Mouse (Mus musculus) midbrain, postnatal 0 days (tissue): ENCODE measurements around the gene Plcb3. TPM values are rescaled to one million over a fixed set of nuclear protein-coding genes. Genes with fewer than 3 reads are reported as not detected.
A peak's percentile ranks its signal among the peaks of the same experiment; 100 is the strongest.

Source experiments
- ATAC-seq: fragments of 200-750 bp; cut with Nextera tagmentation; 2 replicates; pipeline ENCODE4 v1.8.0; 2017; ENCODE audit warnings: moderate number of reproducible peaks, mild to moderate bottlenecking, moderate TSS enrichment, moderate library complexity; ENCODE audit not compliant: low FRiP score
- DNase-seq: peaks from one replicate; pipeline ENCODE4 v3.0.0-alpha.2; 2015; ENCODE audit warnings: low spot score
- H3K27ac ChIP-seq: fragments of 300-500 bp; sonication (generic); 2 replicates; pipeline ENCODE4 v1.5.1; 2014; ENCODE audit warnings: low read depth, mild to moderate bottlenecking, low read length, mixed read lengths
- H3K27me3 ChIP-seq: fragments of 300-500 bp; sonication (generic); 2 replicates; pipeline ENCODE4 v1.6.1; 2014; ENCODE audit warnings: low read length, control low read depth, mixed read lengths; ENCODE audit not compliant: insufficient read depth
- H3K36me3 ChIP-seq: fragments of 300-500 bp; sonication (generic); 2 replicates; pipeline ENCODE4 v1.6.1; 2014; ENCODE audit warnings: low read length, control low read depth, mixed read lengths; ENCODE audit not compliant: insufficient read depth
- H3K4me1 ChIP-seq: fragments of 300-500 bp; sonication (generic); 2 replicates; pipeline ENCODE4 v1.6.1; 2014; ENCODE audit warnings: mild to moderate bottlenecking, control low read depth, antibody characterized with exemption, low read length, mixed read lengths; ENCODE audit not compliant: insufficient read depth
- H3K4me2 ChIP-seq: fragments of 300-500 bp; sonication (generic); 2 replicates; pipeline ENCODE4 v1.6.1; 2014; ENCODE audit warnings: low read depth, mild to moderate bottlenecking, low read length, mixed read lengths; ENCODE audit not compliant: poor library complexity, severe bottlenecking
- H3K4me3 ChIP-seq: fragments of 300-500 bp; sonication (generic); 2 replicates; pipeline ENCODE4 v1.5.1; 2014; ENCODE audit warnings: low read depth, mild to moderate bottlenecking, low read length, moderate library complexity
- H3K9ac ChIP-seq: fragments of 300-500 bp; sonication (generic); replicated peaks from 2 replicates; pipeline ENCODE4 v1.6.1; 2014; ENCODE audit warnings: mild to moderate bottlenecking, low read length, moderate library complexity, mixed read lengths; ENCODE audit not compliant: poor library complexity, severe bottlenecking
- H3K9me3 ChIP-seq: fragments of 300-500 bp; sonication (generic); 2 replicates; pipeline ENCODE4 v1.6.1; 2016; ENCODE audit warnings: low read length, control low read depth
- CTCF ChIP-seq: IDR thresholded peaks from 2 replicates; pipeline ENCODE4 v1.5.1; 2016; ENCODE audit warnings: antibody characterized with exemption, mild to moderate bottlenecking
- WGBS: fragments of 180-500 bp; shearing (Covaris S2); extraction: QIAGEN DNeasy Blood & Tissue Kit; methylation state at CpG from one replicate; pipeline ENCODE4 v1.1.7; 2014; 5-methylcytosine and 5-hydroxymethylcytosine counted together
- polyA plus RNA-seq: library from polyadenylated mRNA; unstranded; fragments of >200 nt; fragmentation: Nextera tagmentation; extraction: Ambion mirVana; gene quantifications from 2 replicates; pipeline ENCODE4 v1.2.1, GENCODE M21; 2015
- total RNA-seq: library from RNA; depleted of rRNA; stranded (reverse); fragments of >200 nt; gene quantifications from 2 replicates; pipeline ENCODE4 v1.2.3, GENCODE M21; 2014

Plcb3 gene
- total and polyA plus RNA-seq, 2 experiments from 2014 or later, result 9.8 to 16.6 TPM

GRCm38 (mm10) chr19:6924461-6925306 is 51.6 kb downstream of the Plcb3 start:
- peaks cover 55% of the 10 kb centered on the region for H3K27me3 ChIP-seq
- H3K4me3 ChIP-seq, result 0 out of 2 replicates have a peak overlapping the region, but pooled peaks have one; percentile 3
- H3K27ac ChIP-seq, result no peak overlapping the region
- H3K4me1 ChIP-seq, result peaks cover 16% of the 10 kb centered on the region
- DNase-seq (peak; percentile 76), ATAC-seq (no peak)
- no peak overlapping the region for H3K4me2 ChIP-seq
- WGBS, result 5% methylated on average over 39 of the region's 39 CpGs
- TF ChIP-seq CTCF, result peak; percentile 73
- no peaks in the 10 kb centered on the region for H3K36me3 ChIP-seq
- H3K9me3 ChIP-seq, result no peaks in the 10 kb centered on the region
- H3K9ac ChIP-seq, result no peak overlapping the region

GRCm38 (mm10) chr19:6922901-6923735 is 53.2 kb downstream of the Plcb3 start:
- Histone ChIP-seq H3K9me3 (no peaks in the 10 kb centered on the region), H3K36me3 (no peaks in the 10 kb centered on the region), H3K4me2 (peak overlapping the region; percentile 84), H3K9ac (no peak overlapping the region), H3K27ac (no peak overlapping the region), H3K4me3 (no peak overlapping the region), H3K4me1 (peaks cover 16% of the 10 kb centered on the region), H3K27me3 (peaks cover 48% of the 10 kb centered on the region)
- TF ChIP-seq CTCF, result no peak
- 63% methylated on average over 6 of the region's 6 CpGs for WGBS
- no peak for DNase-seq
- ATAC-seq, result no peak

- ATAC-seq (peak; percentile 93), DNase-seq (peak; percentile 99)
- no peak for TF ChIP-seq CTCF
- under 1% methylated on average over 56 of the region's 66 CpGs for WGBS
- Histone ChIP-seq H3K27ac (peak within 1 kb of the TSS; percentile 74), H3K9me3 (no peaks in the 10 kb centered on the region), H3K27me3 (peaks cover 36% of the 10 kb centered on the region), H3K9ac (peak within 1 kb of the TSS; percentile 84), H3K36me3 (no peaks in the 10 kb centered on the region), H3K4me1 (peaks cover 16% of the 10 kb centered on the region), H3K4me3 (peak within 1 kb of the TSS; percentile 83), H3K4me2 (peak within 1 kb of the TSS; percentile 84)
Measured at GRCm38 (mm10) chr19:6921647-6922567, 54.4 kb downstream of the Plcb3 start, which contains the start of gene Esrra. Gene Esrra (minus strand): TSS chr19:6921813.

- Histone ChIP-seq H3K4me2 (peak overlapping the region; percentile 84), H3K9me3 (no peaks in the 10 kb centered on the region), H3K27ac (peak overlapping the region; percentile 74), H3K4me3 (peak overlapping the region; percentile 83), H3K36me3 (no peaks in the 10 kb centered on the region), H3K27me3 (peaks cover 28% of the 10 kb centered on the region), H3K4me1 (peaks cover 16% of the 10 kb centered on the region), H3K9ac (peak overlapping the region; percentile 84)
- peak; percentile 3 for ATAC-seq
- TF ChIP-seq CTCF, result peak; percentile 33; the same call in 1 of the 2 replicates
- 3% methylated on average over 32 of the region's 48 CpGs for WGBS
- DNase-seq, result peak; percentile 40
Measured at GRCm38 (mm10) chr19:6920741-6921636, 55.3 kb downstream of the Plcb3 start.
